Mouse (Mus musculus) G1E (cell line): ENCODE measurements around the gene Mrpl51.

ENCODE experiments used
- CTCF ChIP-seq: IDR thresholded peaks from 2 replicates; pipeline ENCODE4 v1.5.1; 2012; ENCODE audit warnings: low read depth, low read length, inconsistent platforms, mixed read lengths
- GATA1 ChIP-seq: IDR thresholded peaks from 2 replicates; pipeline ENCODE4 v1.6.1; 2012; ENCODE audit warnings: borderline replicate concordance, low read length, inconsistent platforms, mixed read lengths
- GATA2 ChIP-seq: IDR thresholded peaks from 2 replicates; pipeline ENCODE4 v1.6.1; 2012; ENCODE audit warnings: low read depth, low read length, inconsistent platforms, borderline replicate concordance
- POLR2AphosphoS5 ChIP-seq: IDR thresholded peaks from 2 replicates; pipeline ENCODE4 v1.6.1; 2012; ENCODE audit warnings: low read depth, low read length, inconsistent platforms; ENCODE audit not compliant: insufficient replicate concordance
- TAL1 ChIP-seq: conservative IDR thresholded peaks from 2 replicates; pipeline ENCODE4 v1.6.1; 2012; ENCODE audit warnings: low read depth, low read length, inconsistent platforms, mixed read lengths

GRCm38 (mm10) chr6:125164672-125165327 lies 26.8 kb upstream of the Mrpl51 start:
- no peak for TF ChIP-seq CTCF
- TF ChIP-seq POLR2AphosphoS5, result peak; percentile 86
- no peak for TF ChIP-seq TAL1
- TF ChIP-seq GATA1, result no peak
- no peak for TF ChIP-seq GATA2
